ENCODE assay signal across 15 mouse cellular contexts in the genomic region with DNA sequence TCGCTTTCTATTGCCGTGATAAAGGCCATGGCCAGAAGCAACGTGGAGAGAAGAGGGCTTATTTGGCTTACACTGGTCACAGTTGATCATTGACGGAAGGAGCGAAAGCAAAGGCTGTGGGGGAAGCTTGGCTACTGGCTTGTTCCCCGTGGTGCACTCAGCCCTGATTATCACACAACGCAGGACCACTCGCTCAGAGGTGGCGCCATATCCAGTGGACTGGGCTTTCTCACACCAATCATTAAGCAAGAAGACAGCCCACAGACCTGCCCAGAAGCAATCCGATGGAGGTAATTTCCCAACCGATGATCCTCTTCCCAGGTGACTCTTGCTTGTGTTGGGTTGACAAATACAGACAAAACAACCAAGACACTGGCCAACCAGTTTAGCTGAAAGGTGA. TPM values are rescaled to one million over a fixed set of nuclear protein-coding genes. Genes with fewer than 3 reads are reported as not detected.
DNase-seq lines count a peak whose midpoint lies in the region; ATAC-seq and TF ChIP-seq lines count a peak whose summit lies in the region.
"Had no signal": no experiment of that assay in that cellular context is flagged by ENCODE, and none has a peak within 500 bp of the region (broad histone marks: within the 10 kb centered on the region; RNA-seq: fewer than 3 reads in every experiment).

No protein-coding gene starts in this region.

- peak; percentile 43 for DNase-seq in kidney, adult 2 months
- DNase-seq in liver, adult 2 months (ENCODE audit: extremely low read depth, low read depth, low spot score), result peak; percentile 59
- DNase-seq in lung, postnatal 0 days (ENCODE audit: low spot score), result peak; percentile 6
- no peak for DNase-seq in lung, adult 2 months
- DNase-seq in spleen, postnatal 4 days (ENCODE audit: low spot score in 2 of 2), result no peak

- WGBS in kidney, adult 2 months, result 43% methylated on average over 11 of the region's 11 CpGs
- 52% methylated on average over 11 of the region's 11 CpGs for WGBS in kidney, embryonic 15.5 days
- WGBS in liver, adult 2 months, result 16% methylated on average over 11 of the region's 11 CpGs
- 48% methylated on average over 11 of the region's 11 CpGs for WGBS in liver, embryonic 12.5 days (ENCODE audit: insufficient replicate concordance)
- WGBS in lung, postnatal 0 days, result 45% methylated on average over 11 of the region's 11 CpGs
- WGBS in lung, adult 2 months, result 51% methylated on average over 11 of the region's 11 CpGs

- no peak overlapping the region for H3K4me3 ChIP-seq in kidney, adult 2 months (ENCODE audit: insufficient read depth, low read depth, low read length)
- H3K4me3 ChIP-seq in kidney, embryonic 15.5 days (replicated peaks), result no peak overlapping the region
- no peak overlapping the region for H3K4me3 ChIP-seq in liver, adult 2 months (ENCODE audit: insufficient read depth, low read depth, low read length)
- H3K4me3 ChIP-seq in liver, embryonic 12.5 days, result no peak overlapping the region
- no peak overlapping the region for H3K4me3 ChIP-seq in lung, postnatal 0 days (ENCODE audit: low read depth, low read length)
- no peak overlapping the region for H3K4me3 ChIP-seq in lung, adult 2 months (replicated peaks; ENCODE audit: extremely low read depth, low read depth, low read length)
- H3K4me3 ChIP-seq: embryonic facial prominence, embryonic 12.5 days; embryonic facial prominence, embryonic 15.5 days; gastrocnemius, adult 2 months; hindbrain, embryonic 12.5 days had no signal

- H3K9me3 ChIP-seq in kidney, embryonic 15.5 days (replicated peaks), result no peaks in the 10 kb centered on the region
- H3K9me3 ChIP-seq in liver, embryonic 12.5 days (replicated peaks), result no peaks in the 10 kb centered on the region
- no peaks in the 10 kb centered on the region for H3K9me3 ChIP-seq in lung, postnatal 0 days (ENCODE audit: low read length)
- H3K9me3 ChIP-seq: embryonic facial prominence, embryonic 12.5 days; embryonic facial prominence, embryonic 15.5 days; hindbrain, embryonic 12.5 days had no signal

- no peak for ATAC-seq in kidney, embryonic 15.5 days (replicated peaks; ENCODE audit: low FRiP score)
- no peak for ATAC-seq in liver, embryonic 12.5 days
- ATAC-seq in lung, postnatal 0 days, result no peak
- ATAC-seq: CD4-positive, CD25-positive, alpha-beta regulatory T cell, adult 4 months; forebrain, embryonic 14.5 days had no signal

- no peaks in the 10 kb centered on the region for H3K79me2 ChIP-seq in liver, adult 2 months (ENCODE audit: control insufficient read depth, insufficient read depth, low read length)

- H3K36me3 ChIP-seq in kidney, adult 2 months (ENCODE audit: control insufficient read depth, insufficient read depth, low read length), result no peaks in the 10 kb centered on the region
- no peaks in the 10 kb centered on the region for H3K36me3 ChIP-seq in kidney, embryonic 15.5 days
- no peaks in the 10 kb centered on the region for H3K36me3 ChIP-seq in liver, adult 2 months (ENCODE audit: control insufficient read depth, insufficient read depth, low read length)
- H3K36me3 ChIP-seq in liver, embryonic 12.5 days, result no peaks in the 10 kb centered on the region
- H3K36me3 ChIP-seq in lung, postnatal 0 days (ENCODE audit: insufficient read depth, low read length), result no peaks in the 10 kb centered on the region
- H3K36me3 ChIP-seq: embryonic facial prominence, embryonic 12.5 days; embryonic facial prominence, embryonic 15.5 days; hindbrain, embryonic 12.5 days had no signal

- TF ChIP-seq EP300 in lung, postnatal 0 days (IDR thresholded peaks at IDR 0.05), result no peak

- TF ChIP-seq CTCF in kidney, adult 2 months (conservative IDR thresholded peaks at IDR 0.05; ENCODE audit: insufficient read depth, insufficient read length, low read depth, low read length), result no peak
- TF ChIP-seq CTCF in liver, adult 2 months (IDR thresholded peaks at IDR 0.05; ENCODE audit: low read depth, low read length), result no peak
- TF ChIP-seq CTCF in lung, postnatal 0 days (IDR thresholded peaks at IDR 0.05), result no peak
- TF ChIP-seq CTCF in lung, adult 2 months (IDR thresholded peaks at IDR 0.05; ENCODE audit: insufficient read depth, low read length), result no peak

- no peak overlapping the region for H3K27ac ChIP-seq in kidney, adult 2 months (ENCODE audit: insufficient read depth, low read depth, low read length)
- H3K27ac ChIP-seq in kidney, embryonic 15.5 days, result no peak overlapping the region
- H3K27ac ChIP-seq in liver, adult 2 months (replicated peaks; ENCODE audit: insufficient read depth, low read depth, low read length), result no peak overlapping the region
- H3K27ac ChIP-seq in liver, embryonic 12.5 days, result no peak overlapping the region
- H3K27ac ChIP-seq in lung, postnatal 0 days (ENCODE audit: low read length), result no peak overlapping the region
- H3K27ac ChIP-seq: embryonic facial prominence, embryonic 12.5 days; embryonic facial prominence, embryonic 15.5 days; gastrocnemius, adult 2 months; hindbrain, embryonic 12.5 days had no signal

- no peak for TF ChIP-seq POLR2A in kidney, adult 2 months (IDR thresholded peaks at IDR 0.05; ENCODE audit: low read depth, low read length)
- no peak for TF ChIP-seq POLR2A in liver, adult 2 months (IDR thresholded peaks at IDR 0.05; ENCODE audit: extremely low read depth, insufficient read depth, low read length)
- no peak for TF ChIP-seq POLR2A in lung, adult 2 months (IDR thresholded peaks at IDR 0.05; ENCODE audit: borderline replicate concordance, extremely low read depth, low read depth, low read length)

- no peak overlapping the region for H3K9ac ChIP-seq in kidney, embryonic 15.5 days
- no peak overlapping the region for H3K9ac ChIP-seq in liver, adult 2 months (ENCODE audit: low read depth, low read length)
- H3K9ac ChIP-seq in liver, embryonic 12.5 days, result no peak overlapping the region
- H3K9ac ChIP-seq in lung, postnatal 0 days (replicated peaks; ENCODE audit: low read depth), result no peak overlapping the region
- H3K9ac ChIP-seq: embryonic facial prominence, embryonic 12.5 days; embryonic facial prominence, embryonic 15.5 days; forebrain, postnatal 0 days; hindbrain, embryonic 12.5 days had no signal

- H3K4me1 ChIP-seq in kidney, adult 2 months (ENCODE audit: control insufficient read depth, insufficient read depth, low read length), result peaks cover 4% of the 10 kb centered on the region; the same call in 1 of the 2 replicates
- 0 out of 2 replicates have a peak, but pooled peaks cover 2% of the 10 kb centered on the region for H3K4me1 ChIP-seq in kidney, embryonic 15.5 days
- H3K4me1 ChIP-seq in liver, adult 2 months (ENCODE audit: control insufficient read depth, insufficient read depth, low read length), result peaks cover 32% of the 10 kb centered on the region
- peaks cover 7% of the 10 kb centered on the region; the same call in 1 of the 2 replicates for H3K4me1 ChIP-seq in liver, embryonic 12.5 days
- no peaks in the 10 kb centered on the region for H3K4me1 ChIP-seq in lung, postnatal 0 days (ENCODE audit: insufficient read depth, low read depth, low read length)
- peaks cover 4% of the 10 kb centered on the region; the same call in 1 of the 2 replicates for H3K4me1 ChIP-seq in lung, adult 2 months (ENCODE audit: control insufficient read depth, insufficient read depth, low read length)
- H3K4me1 ChIP-seq: embryonic facial prominence, embryonic 12.5 days; embryonic facial prominence, embryonic 15.5 days; hindbrain, embryonic 12.5 days had no signal

- no peaks in the 10 kb centered on the region for H3K27me3 ChIP-seq in kidney, adult 2 months (replicated peaks; ENCODE audit: control insufficient read depth, insufficient read depth, low read length)
- H3K27me3 ChIP-seq in kidney, embryonic 15.5 days, result peaks cover 26% of the 10 kb centered on the region
- H3K27me3 ChIP-seq in liver, adult 2 months (ENCODE audit: control insufficient read depth, insufficient read depth, low read length), result no peaks in the 10 kb centered on the region
- peaks cover 55% of the 10 kb centered on the region for H3K27me3 ChIP-seq in liver, embryonic 12.5 days (replicated peaks)
- no peaks in the 10 kb centered on the region for H3K27me3 ChIP-seq in lung, postnatal 0 days (replicated peaks; ENCODE audit: insufficient read depth, low read length)
- H3K27me3 ChIP-seq: embryonic facial prominence, embryonic 12.5 days; embryonic facial prominence, embryonic 15.5 days had no signal

- H3K4me2 ChIP-seq in kidney, embryonic 15.5 days, result no peak overlapping the region
- H3K4me2 ChIP-seq in liver, embryonic 12.5 days, result no peak overlapping the region
- no peak overlapping the region for H3K4me2 ChIP-seq in lung, postnatal 0 days (replicated peaks; ENCODE audit: low read depth, low read length)
- H3K4me2 ChIP-seq: embryonic facial prominence, embryonic 12.5 days; embryonic facial prominence, embryonic 15.5 days; heart, embryonic 11.5 days; hindbrain, embryonic 12.5 days had no signal

RNA-seq across cellular contexts. Expression of a gene that starts 11.9 kb away (rescaled TPM):
- 3,910 and 4,173 TPM in 2 replicates for polyA plus RNA-seq in kidney, adult 2 months (2012; rRNA removed)
- polyA plus RNA-seq in kidney, embryonic 15.5 days (2015; fragmentation: Nextera tagmentation; extraction: Ambion mirVana), result 4.1 and 5.2 TPM in 2 replicates
- 1,338 and 2,774 TPM in 2 replicates for total RNA-seq in liver, adult 2 months (2014; rRNA removed)
- 5,589 and 8,115 TPM in 2 replicates for polyA plus RNA-seq in liver, adult 2 months (2012; rRNA removed)
- polyA plus RNA-seq in liver, embryonic 12.5 days (2016; fragmentation: Nextera tagmentation; extraction: Ambion mirVana), result 8.1 and 10.1 TPM in 2 replicates
- polyA plus RNA-seq in lung, postnatal 0 days (2015; fragmentation: Nextera tagmentation; extraction: Ambion mirVana), result 41.6 and 93.7 TPM in 2 replicates
- 3,425 and 3,454 TPM in 2 replicates for polyA plus RNA-seq in lung, adult 2 months (2012; rRNA removed)

Comparison
In these comparisons a context has a peak if more than half of its experiments do, and no peak if none do; other contexts are left out.
1. DNase-seq: peak in kidney, adult 2 months (single experiment), liver, adult 2 months (single experiment) and lung, postnatal 0 days (single experiment); none in lung, adult 2 months (single experiment) and spleen, postnatal 4 days (0 of 2).
2. RNA of a gene that starts 11.9 kb away (polyA plus RNA-seq): 5,589 to 8,115 TPM in liver, adult 2 months, 3,910 to 4,173 TPM in kidney, adult 2 months and 3,425 to 3,454 TPM in lung, adult 2 months; 41.6 to 93.7 TPM in lung, postnatal 0 days, 8.1 to 10.1 TPM in liver, embryonic 12.5 days and 4.1 to 5.2 TPM in kidney, embryonic 15.5 days; every median in the first group is over 10 times any median in the second.